Mouse (Mus musculus) olfactory bulb, adult 2 months (tissue): ENCODE measurements around the gene Lrrc4c.

Experiments used
- CTCF ChIP-seq: fragments of 200-500 bp; IDR thresholded peaks from 2 replicates; pipeline ENCODE4 v1.5.1; 2012; ENCODE audit warnings: low read depth, mild to moderate bottlenecking, low read length, moderate library complexity; ENCODE audit not compliant: insufficient read depth
- POLR2A ChIP-seq: fragments of 200-500 bp; IDR thresholded peaks from 2 replicates; pipeline ENCODE4 v1.6.1; 2012; ENCODE audit warnings: mild to moderate bottlenecking, low read depth, low read length, moderate library complexity; ENCODE audit not compliant: insufficient read depth

- TF ChIP-seq POLR2A (no peak), CTCF (no peak)
These were observed 1251.0 kb downstream of the Lrrc4c start for GRCm38 (mm10) chr2:97568954-97569353.
